Mouse (Mus musculus): ENCODE results near the gene H2al1g. TPM values are rescaled to one million over a fixed set of nuclear protein-coding genes. Genes with fewer than 3 reads are reported as not detected.
"Not testable (repeated sequence)": the region's sequence is repeated elsewhere in the genome, so short reads cannot be mapped to it uniquely, and the experiment has no call there.

Gene H2al1g
- total RNA-seq (2014; rRNA removed): not detected in 2 replicates
- not detected in 2 replicates for polyA plus RNA-seq (2015; fragmentation: Nextera tagmentation; extraction: Ambion mirVana)

DNA sequence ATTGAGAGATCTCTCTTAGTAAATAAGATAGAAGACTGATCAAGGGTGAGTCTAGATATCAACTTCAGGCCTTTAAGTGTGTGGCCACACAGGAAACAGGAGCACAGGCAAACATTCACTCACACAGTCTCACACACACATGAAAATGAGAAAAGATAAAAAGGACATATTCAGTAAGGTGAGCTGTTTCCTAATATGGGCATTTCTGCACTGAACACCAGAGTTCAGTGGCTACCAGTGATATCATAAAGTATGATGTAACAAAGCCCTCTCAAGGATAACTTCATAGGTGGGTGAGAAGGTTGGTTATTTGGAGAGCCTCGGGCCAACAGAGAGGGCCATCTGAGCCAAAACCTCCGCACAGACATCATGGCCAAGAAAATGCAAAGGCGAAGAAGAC, at the start of gene H2al1g:
Gene H2al1g, plus strand, starts transcription at position 301 of the 400 bp plus-strand sequence.
- H3K9me3 ChIP-seq (ENCODE audit: low read length); DNase-seq; ATAC-seq; H3K27ac ChIP-seq (ENCODE audit: low read depth, low read length); H3K9ac ChIP-seq; H3K4me3 ChIP-seq (ENCODE audit: low read depth, low read length); H3K36me3 ChIP-seq (ENCODE audit: insufficient read depth); H3K27me3 ChIP-seq (ENCODE audit: insufficient read depth, low read length); H3K4me1 ChIP-seq (ENCODE audit: insufficient read depth); H3K4me2 ChIP-seq (ENCODE audit: low read depth): not testable (repeated sequence)
- WGBS: no CpG with 5 or more reads among the region's 3 CpGs

DNA sequence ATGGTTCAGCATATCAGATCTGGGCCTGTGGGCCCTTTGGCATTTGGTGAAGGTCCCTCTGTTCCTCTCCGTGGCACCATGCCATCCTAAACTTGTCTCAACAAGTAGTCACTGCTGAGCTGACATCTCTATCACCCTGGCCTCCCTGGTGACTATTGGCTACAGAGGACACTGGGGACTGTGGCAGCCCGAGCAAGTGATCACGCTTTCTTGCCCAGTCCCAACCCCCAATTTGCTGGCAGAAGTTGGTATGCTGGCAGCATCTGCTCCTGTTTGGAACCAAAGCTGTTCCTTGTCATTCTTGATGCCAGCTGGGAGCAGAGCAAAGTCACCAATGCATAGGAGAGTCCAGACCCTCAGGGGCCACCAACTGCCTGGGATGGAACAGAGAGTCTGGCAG, 49.0 kb upstream of the H2al1g start:
- H3K9ac ChIP-seq: no peak overlapping the region
- H3K9me3 ChIP-seq (ENCODE audit: low read length): no peaks in the 10 kb centered on the region
- DNase-seq: peak; percentile 50
- no peak overlapping the region for H3K4me3 ChIP-seq (ENCODE audit: low read depth, low read length)
- H3K4me2 ChIP-seq (ENCODE audit: low read depth): no peak overlapping the region
- whole genome bisulfite sequencing: 61% methylated on average over 3 of the region's 3 CpGs
- no peak overlapping the region for H3K27ac ChIP-seq (ENCODE audit: low read depth, low read length)
- H3K27me3 ChIP-seq (ENCODE audit: insufficient read depth, low read length): no peaks in the 10 kb centered on the region
- no peaks in the 10 kb centered on the region for H3K4me1 ChIP-seq (ENCODE audit: insufficient read depth)
- TF ChIP-seq CTCF (IDR thresholded peaks at IDR 0.05; ENCODE audit: low read depth): no peak
- no peaks in the 10 kb centered on the region for H3K36me3 ChIP-seq (ENCODE audit: insufficient read depth)
- ATAC-seq: peak; percentile 64

DNA sequence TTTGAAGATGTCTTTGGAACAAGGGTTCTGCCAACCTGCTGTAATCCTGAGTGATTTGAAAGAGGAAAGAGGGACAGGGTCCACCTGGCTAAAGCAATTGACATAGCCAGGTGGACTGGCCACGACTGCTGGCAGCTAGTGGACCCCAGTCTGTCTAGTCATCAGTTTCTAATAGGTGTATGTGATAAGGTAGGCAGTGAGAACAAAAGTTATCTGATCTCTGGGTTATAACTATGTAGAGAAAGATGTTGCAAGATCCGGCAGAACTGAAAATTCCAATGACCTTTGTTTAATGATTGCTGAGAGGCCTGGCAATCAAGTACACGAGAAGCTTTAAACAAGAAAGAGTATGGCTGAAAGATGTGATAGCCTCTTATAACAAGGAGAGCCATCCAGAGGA, 44.9 kb upstream of the H2al1g start:
- WGBS: 83% methylated on average over 3 of the region's 3 CpGs
- Histone ChIP-seq H3K4me1 (ENCODE audit: insufficient read depth) (no peaks in the 10 kb centered on the region), H3K36me3 (ENCODE audit: insufficient read depth) (no peaks in the 10 kb centered on the region), H3K27me3 (ENCODE audit: insufficient read depth, low read length) (no peaks in the 10 kb centered on the region), H3K27ac (ENCODE audit: low read depth, low read length) (no peak overlapping the region), H3K4me2 (ENCODE audit: low read depth) (no peak overlapping the region), H3K9ac (no peak overlapping the region), H3K4me3 (ENCODE audit: low read depth, low read length) (no peak overlapping the region), H3K9me3 (ENCODE audit: low read length) (no peaks in the 10 kb centered on the region)
- ATAC-seq (no peak), DNase-seq (no peak)
- TF ChIP-seq CTCF (IDR thresholded peaks at IDR 0.05; ENCODE audit: low read depth): no peak

DNA sequence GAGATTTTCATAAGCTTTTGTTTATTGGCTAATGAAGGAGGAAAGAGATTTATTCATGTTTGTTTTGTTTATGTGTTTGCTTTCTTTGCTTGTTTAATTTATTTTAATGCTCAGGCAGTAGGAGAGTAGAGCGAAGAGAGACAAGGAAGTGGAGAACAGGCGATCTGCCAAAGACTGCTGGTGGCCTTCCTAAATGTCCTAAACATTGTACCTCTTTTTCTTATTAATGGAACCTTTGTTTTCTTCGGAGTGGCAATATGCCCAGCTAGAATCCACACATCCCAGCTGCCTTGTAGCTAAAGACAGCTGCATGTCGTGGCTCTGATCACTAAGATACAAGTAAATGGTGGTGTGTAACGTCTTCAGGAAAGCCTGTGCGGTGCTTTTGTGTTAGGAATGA, 41.0 kb upstream of the H2al1g start:
- Histone ChIP-seq H3K4me3 (ENCODE audit: low read depth, low read length) (no peak overlapping the region), H3K9ac (no peak overlapping the region), H3K36me3 (ENCODE audit: insufficient read depth) (no peaks in the 10 kb centered on the region), H3K9me3 (ENCODE audit: low read length) (no peaks in the 10 kb centered on the region), H3K4me2 (ENCODE audit: low read depth) (no peak overlapping the region), H3K27ac (ENCODE audit: low read depth, low read length) (no peak overlapping the region), H3K27me3 (ENCODE audit: insufficient read depth, low read length) (no peaks in the 10 kb centered on the region), H3K4me1 (ENCODE audit: insufficient read depth) (no peaks in the 10 kb centered on the region)
- TF ChIP-seq CTCF (IDR thresholded peaks at IDR 0.05; ENCODE audit: low read depth): no peak
- 64% methylated on average over 6 of the region's 6 CpGs for WGBS
- DNase-seq (no peak), ATAC-seq (no peak)

DNA sequence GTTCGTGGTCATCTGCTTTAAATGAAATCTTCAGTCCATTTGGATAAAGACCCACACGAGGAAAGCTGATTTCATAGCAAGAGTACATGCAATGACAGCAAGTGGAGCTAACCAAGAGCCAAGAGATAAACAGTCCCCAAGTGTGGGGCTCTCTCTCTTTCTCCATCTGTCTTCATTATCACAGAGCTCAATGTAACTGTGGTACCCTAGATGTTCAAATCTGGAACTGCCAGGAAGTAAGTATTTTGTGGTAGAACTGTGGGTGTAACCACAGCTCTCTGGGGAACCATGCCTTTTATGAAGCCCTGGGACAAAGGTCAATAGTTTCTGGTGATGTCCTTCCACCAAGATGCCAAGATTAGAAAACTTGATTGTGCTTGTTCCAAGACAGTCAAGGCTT, 37.3 kb upstream of the H2al1g start:
- Histone ChIP-seq H3K36me3 (ENCODE audit: insufficient read depth) (no peaks in the 10 kb centered on the region), H3K9ac (no peak overlapping the region), H3K4me3 (ENCODE audit: low read depth, low read length) (no peak overlapping the region), H3K27me3 (ENCODE audit: insufficient read depth, low read length) (no peaks in the 10 kb centered on the region), H3K9me3 (ENCODE audit: low read length) (no peaks in the 10 kb centered on the region), H3K4me2 (ENCODE audit: low read depth) (no peak overlapping the region), H3K27ac (ENCODE audit: low read depth, low read length) (no peak overlapping the region), H3K4me1 (ENCODE audit: insufficient read depth) (no peaks in the 10 kb centered on the region)
- TF ChIP-seq CTCF (IDR thresholded peaks at IDR 0.05; ENCODE audit: low read depth): no peak
- DNase-seq (no peak), ATAC-seq (no peak)
- 66% methylated on average over 2 of the region's 2 CpGs for WGBS

DNA sequence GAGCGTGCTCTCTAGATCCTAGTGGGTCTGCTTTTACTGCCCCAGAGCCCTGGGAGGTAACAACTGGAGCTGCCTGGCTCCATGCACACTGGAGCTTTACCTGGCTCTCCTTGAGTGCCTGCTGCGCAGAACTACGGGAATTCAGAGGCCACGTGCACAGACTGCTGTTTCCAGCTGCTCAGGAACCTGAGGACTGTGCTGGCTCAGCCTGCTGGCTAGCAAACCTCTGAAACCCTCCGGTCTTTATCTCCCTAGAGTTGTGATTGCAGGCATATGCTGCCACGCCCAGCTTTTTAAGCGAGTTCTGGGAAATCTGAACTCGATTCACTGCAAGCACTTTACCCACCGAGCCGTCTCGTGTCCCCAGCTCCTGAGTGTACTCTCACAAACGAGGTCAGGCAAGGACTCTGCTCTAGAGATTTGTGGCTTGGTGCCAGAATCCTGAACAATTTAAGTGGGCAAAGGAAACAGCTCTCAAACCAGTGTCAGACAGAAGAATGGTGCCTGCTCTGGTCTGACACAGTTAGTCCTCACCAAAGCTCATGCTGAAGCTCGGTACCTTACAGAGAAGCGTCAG, 29.7 kb upstream of the H2al1g start:
- WGBS: 75% methylated on average over 14 of the region's 14 CpGs
- DNase-seq: no peak

DNA sequence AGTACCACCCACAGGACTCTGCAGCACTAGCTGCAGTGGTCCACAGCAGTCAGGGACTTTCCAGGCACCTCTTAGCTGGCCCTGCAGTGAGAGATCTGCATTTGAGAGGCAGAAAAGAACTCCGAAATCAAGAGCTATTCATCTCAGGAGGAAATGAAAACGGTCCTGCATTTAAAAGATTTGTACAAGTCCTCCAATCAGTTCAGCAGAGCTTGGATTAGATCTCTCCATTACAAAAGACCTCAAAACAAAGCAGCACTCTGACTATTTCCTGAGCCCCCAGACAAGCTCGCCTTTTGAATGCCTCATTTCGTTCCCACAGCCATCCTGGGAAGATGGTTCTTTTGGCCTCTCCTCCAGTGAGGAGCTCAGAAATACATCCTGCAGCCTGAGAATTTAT, 28.8 kb upstream of the H2al1g start:
- Histone ChIP-seq H3K27me3 (ENCODE audit: insufficient read depth, low read length) (no peaks in the 10 kb centered on the region), H3K4me3 (ENCODE audit: low read depth, low read length) (no peak overlapping the region), H3K4me2 (ENCODE audit: low read depth) (no peak overlapping the region), H3K9ac (no peak overlapping the region), H3K27ac (ENCODE audit: low read depth, low read length) (no peak overlapping the region), H3K9me3 (ENCODE audit: low read length) (no peaks in the 10 kb centered on the region), H3K4me1 (ENCODE audit: insufficient read depth) (no peaks in the 10 kb centered on the region), H3K36me3 (ENCODE audit: insufficient read depth) (no peaks in the 10 kb centered on the region)
- ATAC-seq (no peak), DNase-seq (no peak)
- no peak for TF ChIP-seq CTCF (IDR thresholded peaks at IDR 0.05; ENCODE audit: low read depth)
- WGBS: 41% methylated on average over 4 of the region's 4 CpGs

More for the DNA sequence above, 29.7 kb upstream of the H2al1g start:
- Histone ChIP-seq H3K9ac (no peak overlapping the region), H3K4me3 (ENCODE audit: low read depth, low read length) (no peak overlapping the region), H3K27ac (ENCODE audit: low read depth, low read length) (no peak overlapping the region), H3K4me1 (ENCODE audit: insufficient read depth) (no peaks in the 10 kb centered on the region), H3K4me2 (ENCODE audit: low read depth) (no peak overlapping the region), H3K36me3 (ENCODE audit: insufficient read depth) (no peaks in the 10 kb centered on the region), H3K9me3 (ENCODE audit: low read length) (no peaks in the 10 kb centered on the region), H3K27me3 (ENCODE audit: insufficient read depth, low read length) (no peaks in the 10 kb centered on the region)
- TF ChIP-seq CTCF (IDR thresholded peaks at IDR 0.05; ENCODE audit: low read depth): no peak
- ATAC-seq: no peak

DNA sequence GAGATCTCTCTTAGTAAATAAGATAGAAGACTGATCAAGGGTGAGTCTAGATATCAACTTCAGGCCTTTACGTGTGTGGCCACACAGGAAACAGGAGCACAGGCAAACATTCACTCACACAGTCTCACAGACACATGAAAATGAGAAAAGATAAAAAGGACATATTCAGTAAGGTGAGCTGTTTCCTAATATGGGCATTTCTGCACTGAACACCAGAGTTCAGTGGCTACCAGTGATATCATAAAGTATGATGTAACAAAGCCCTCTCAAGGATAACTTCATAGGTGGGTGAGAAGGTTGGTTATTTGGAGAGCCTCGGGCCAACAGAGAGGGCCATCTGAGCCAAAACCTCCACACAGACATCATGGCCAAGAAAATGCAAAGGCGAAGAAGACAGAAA, 19.1 kb upstream of the H2al1g start, which contains the start of gene H2al1a:
Gene H2al1a, plus strand, starts transcription at position 301 of the 400 bp plus-strand sequence.
- not testable (repeated sequence) for H3K9ac ChIP-seq; H3K4me2 ChIP-seq (ENCODE audit: low read depth); H3K36me3 ChIP-seq (ENCODE audit: insufficient read depth); H3K27me3 ChIP-seq (ENCODE audit: insufficient read depth, low read length); H3K9me3 ChIP-seq (ENCODE audit: low read length); ATAC-seq; H3K27ac ChIP-seq (ENCODE audit: low read depth, low read length); DNase-seq; H3K4me3 ChIP-seq (ENCODE audit: low read depth, low read length); H3K4me1 ChIP-seq (ENCODE audit: insufficient read depth)
- no CpG with 5 or more reads among the region's 3 CpGs for WGBS

DNA sequence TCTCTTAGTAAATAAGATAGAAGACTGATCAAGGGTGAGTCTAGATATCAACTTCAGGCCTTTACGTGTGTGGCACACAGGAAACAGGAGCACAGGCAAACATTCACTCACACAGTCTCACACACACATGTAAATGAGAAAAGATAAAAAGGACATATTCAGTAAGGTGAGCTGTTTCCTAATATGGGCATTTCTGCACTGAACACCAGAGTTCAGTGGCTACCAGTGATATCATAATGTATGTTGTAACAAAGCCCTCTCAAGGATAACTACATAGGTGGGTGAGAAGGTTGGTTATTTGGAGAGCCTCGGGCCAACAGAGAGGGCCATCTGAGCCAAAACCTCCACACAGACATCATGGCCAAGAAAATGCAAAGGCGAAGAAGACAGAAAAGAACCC, 15.9 kb upstream of the H2al1g start, which contains the start of gene H2al1b:
Gene H2al1b, plus strand, starts transcription at position 301 of the 400 bp plus-strand sequence.
- H3K27ac ChIP-seq (ENCODE audit: low read depth, low read length); ATAC-seq; H3K36me3 ChIP-seq (ENCODE audit: insufficient read depth); DNase-seq; H3K4me2 ChIP-seq (ENCODE audit: low read depth); H3K4me3 ChIP-seq (ENCODE audit: low read depth, low read length); H3K9ac ChIP-seq; H3K9me3 ChIP-seq (ENCODE audit: low read length); H3K4me1 ChIP-seq (ENCODE audit: insufficient read depth); H3K27me3 ChIP-seq (ENCODE audit: insufficient read depth, low read length): not testable (repeated sequence)
- 90% methylated on average over 1 of the region's 3 CpGs for WGBS

DNA sequence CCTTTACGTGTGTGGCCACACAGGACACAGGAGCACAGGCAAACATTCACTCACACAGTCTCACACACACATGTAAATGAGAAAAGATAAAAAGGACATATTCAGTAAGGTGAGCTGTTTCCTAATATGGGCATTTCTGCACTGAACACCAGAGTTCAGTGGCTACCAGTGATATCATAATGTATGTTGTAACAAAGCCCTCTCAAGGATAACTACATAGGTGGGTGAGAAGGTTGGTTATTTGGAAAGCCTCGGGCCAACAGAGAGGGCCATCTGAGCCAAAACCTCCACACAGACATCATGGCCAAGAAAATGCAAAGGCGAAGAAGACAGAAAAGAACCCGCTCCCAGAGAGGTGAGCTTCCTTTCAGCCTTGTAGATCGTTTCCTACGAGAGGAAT, 12.7 kb upstream of the H2al1g start, which contains the start of gene H2al1c:
Gene H2al1c, plus strand, starts transcription at position 301 of the 400 bp plus-strand sequence.
- not testable (repeated sequence) for DNase-seq; H3K4me2 ChIP-seq (ENCODE audit: low read depth); H3K27ac ChIP-seq (ENCODE audit: low read depth, low read length); ATAC-seq; H3K9ac ChIP-seq; H3K9me3 ChIP-seq (ENCODE audit: low read length); H3K4me3 ChIP-seq (ENCODE audit: low read depth, low read length); H3K4me1 ChIP-seq (ENCODE audit: insufficient read depth); H3K27me3 ChIP-seq (ENCODE audit: insufficient read depth, low read length); H3K36me3 ChIP-seq (ENCODE audit: insufficient read depth)
- WGBS: 100% methylated on average over 1 of the region's 6 CpGs
